Mouse (Mus musculus): ENCODE data around the gene Ahdc1.

Gene Ahdc1

DNA sequence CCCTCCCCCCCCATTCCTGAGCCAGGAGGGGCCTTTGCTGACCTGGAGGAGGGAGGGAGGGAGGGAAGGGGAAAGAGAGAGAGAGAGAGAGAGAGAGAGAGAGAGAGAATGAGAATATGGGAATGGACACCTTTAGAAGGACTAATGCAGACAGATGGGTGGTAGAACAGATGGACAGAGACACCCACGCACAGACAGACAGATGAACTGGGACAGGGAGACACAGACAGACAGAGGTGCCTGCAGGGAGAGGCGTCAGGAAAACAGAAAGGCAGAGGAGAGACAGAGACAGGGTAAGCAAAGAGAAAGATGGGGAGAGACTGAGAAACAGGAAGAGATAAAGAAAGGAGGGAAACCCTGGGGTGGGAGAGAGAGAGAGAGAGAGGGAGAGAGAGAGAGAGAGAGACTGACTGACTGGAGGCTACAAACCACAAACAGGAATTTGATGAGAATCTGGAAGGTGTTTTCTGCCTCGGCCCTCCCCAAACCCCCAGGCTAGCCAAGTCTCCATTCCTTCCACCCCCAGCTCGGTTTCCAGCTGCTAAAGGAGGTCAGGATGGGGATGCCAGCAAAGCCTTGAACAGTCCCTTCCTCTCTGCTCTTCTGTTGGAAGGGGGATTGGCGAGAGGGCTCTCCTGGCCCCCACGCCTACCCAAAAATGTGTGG, 6.7 kb downstream of the Ahdc1 start:
- no peak for DNase-seq (ENCODE audit: low spot score)

GRCm38 (mm10) chr4:133018263-133018798, 7.3 kb downstream of the Ahdc1 start:
- DNase-seq (ENCODE audit: low spot score) = no peak

GRCm38 (mm10) chr4:133020721-133021120, 9.7 kb downstream of the Ahdc1 start:
- DNase-seq (ENCODE audit: low spot score) = no peak

DNA sequence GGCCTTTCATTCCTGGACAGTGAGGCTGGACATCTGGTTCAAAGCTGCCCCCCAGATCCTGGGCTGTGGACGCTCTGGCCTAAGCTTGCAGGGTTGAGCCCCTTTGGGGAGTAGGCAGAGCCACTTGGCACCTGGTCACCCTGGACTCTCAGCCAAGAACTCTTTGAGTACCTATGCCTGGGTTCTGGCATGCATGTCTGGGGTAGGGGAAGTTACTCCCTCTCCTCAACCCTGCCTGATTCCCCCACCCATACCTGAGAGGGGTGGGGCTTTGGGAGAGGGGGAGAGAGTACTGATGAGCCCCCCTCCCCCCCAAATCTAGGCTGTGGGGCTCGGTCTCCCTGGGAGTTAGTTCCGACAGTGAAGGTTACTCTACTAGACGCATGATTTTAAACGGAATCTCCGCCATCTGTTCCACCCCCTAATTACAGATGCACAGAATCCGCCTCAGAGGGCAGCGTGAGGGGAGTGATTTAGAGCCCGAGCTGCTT, 10.2 kb downstream of the Ahdc1 start:
- no peak for DNase-seq (ENCODE audit: low spot score)

DNA sequence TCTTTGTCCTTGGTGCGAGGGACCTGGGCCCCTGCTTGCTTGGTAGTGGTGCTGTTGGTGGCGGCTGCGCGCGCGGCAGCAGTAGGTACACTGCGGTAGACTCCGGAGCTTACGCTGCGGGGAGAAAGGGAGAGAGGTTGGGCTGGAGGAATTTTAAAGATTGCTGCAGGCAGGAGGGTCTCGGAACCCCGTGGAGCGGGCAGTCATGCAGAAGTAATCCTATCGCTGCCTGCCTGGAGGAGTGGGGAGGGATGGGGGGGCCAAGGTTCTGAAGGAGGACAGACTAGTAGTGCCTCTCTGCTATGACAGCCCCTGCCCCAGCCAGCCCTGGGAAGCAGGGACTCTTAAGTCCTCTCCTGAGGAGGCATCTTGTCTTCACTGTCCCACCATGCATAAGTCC, 11.2 kb downstream of the Ahdc1 start:
- DNase-seq (ENCODE audit: low spot score) = no peak

GRCm38 (mm10) chr4:133022954-133023635, 12.0 kb downstream of the Ahdc1 start:
- no peak for DNase-seq (ENCODE audit: low spot score)

- no peak for DNase-seq (ENCODE audit: low spot score)
These were observed 12.6 kb downstream of the Ahdc1 start for GRCm38 (mm10) chr4:133023636-133024035.

DNA sequence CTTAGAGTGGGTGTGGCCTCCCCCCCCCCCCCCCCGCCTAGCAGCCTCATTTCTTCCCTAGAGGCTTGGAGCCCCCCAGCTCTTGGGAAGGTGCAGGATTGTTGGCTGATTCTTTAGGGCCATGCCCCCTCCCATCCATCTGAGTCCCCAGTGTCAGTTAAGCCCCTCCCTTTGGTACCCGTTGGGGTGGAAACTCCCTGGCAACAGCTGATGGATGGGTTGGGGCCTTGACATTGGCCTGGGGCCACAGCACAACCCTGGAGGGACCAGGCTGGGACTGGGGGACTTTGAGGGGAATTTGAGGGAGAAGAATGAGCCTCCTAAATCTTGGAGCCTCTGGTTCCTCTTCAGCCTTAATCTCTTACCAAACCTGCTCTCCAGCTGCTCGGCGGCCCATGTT, 13.3 kb downstream of the Ahdc1 start:
- DNase-seq (ENCODE audit: low spot score) = no peak

GRCm38 (mm10) chr4:133024969-133025685, 14.1 kb downstream of the Ahdc1 start:
- DNase-seq (ENCODE audit: low spot score) = no peak

- no peak for DNase-seq (ENCODE audit: low spot score)
These were observed 15.2 kb downstream of the Ahdc1 start for GRCm38 (mm10) chr4:133026272-133026671.

DNA sequence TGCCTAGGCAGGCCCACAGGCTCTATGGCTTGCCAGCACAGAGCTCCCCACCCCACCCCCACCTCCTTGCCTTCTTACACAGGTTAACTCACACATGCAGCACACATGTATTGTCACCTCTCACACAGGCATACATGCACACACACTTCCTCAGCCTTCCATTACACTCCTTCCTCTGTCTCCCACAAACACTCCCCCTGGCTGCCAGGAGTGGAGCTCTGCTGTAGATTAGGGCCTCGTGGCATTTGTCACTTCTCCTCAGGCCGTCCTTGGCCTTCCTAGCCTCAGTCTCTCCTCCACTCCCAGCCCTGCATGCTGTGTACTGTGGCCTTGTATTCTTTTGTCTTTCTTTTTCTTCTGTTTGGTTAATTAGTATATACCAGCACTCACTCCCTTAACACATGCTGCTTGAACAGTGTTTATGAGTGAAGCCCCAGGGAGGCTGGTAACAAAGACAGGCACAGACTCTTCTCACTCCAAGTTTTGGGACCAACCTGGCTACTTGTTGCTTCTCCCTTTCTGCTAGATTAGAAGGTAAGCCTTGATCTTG, 15.8 kb downstream of the Ahdc1 start:
- no peak for DNase-seq (ENCODE audit: low spot score)

DNA sequence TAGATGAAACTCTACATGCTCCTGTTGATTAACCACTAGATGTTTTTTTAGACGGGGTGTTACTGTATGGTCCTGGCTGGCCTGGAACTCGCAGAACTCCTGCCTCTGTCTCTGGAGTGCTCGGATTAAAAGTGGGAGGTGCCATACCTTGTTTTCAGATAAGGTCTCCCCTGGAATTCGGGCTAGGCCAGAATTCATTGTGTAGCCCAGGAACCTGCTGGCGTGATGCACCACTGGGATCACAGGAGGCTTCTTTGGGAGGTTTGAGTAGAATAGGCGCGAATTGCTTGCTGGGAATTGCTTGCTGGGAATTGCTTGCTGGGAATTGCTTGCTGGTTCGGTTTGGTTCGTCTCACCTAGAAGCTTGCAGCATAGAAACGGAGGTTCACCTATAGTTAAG, 16.7 kb downstream of the Ahdc1 start:
- no peak for DNase-seq (ENCODE audit: low spot score)

- no peak for DNase-seq (ENCODE audit: low spot score)
These were observed 17.1 kb downstream of the Ahdc1 start for GRCm38 (mm10) chr4:133028193-133028592.

DNA sequence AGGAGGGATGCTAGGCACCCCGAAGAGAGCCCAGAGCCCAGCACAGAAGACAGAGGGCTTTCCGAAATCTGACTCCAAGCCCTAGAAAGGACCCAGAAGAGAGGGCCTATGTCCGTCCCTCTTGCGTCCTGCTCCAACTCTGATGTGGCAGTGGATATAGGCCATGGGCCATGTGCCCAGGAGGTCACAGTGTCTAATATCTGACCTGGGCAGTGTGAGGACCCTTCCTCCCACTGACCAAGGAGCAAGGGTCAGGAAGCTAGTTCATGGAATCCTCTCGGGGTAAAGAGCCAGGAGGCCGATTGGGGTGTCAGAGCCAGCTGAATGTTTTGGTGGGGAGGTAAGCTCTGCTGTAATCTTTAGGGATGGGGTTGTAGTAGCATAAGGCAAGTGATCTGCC, 17.8 kb downstream of the Ahdc1 start:
- no peak for DNase-seq (ENCODE audit: low spot score)

DNA sequence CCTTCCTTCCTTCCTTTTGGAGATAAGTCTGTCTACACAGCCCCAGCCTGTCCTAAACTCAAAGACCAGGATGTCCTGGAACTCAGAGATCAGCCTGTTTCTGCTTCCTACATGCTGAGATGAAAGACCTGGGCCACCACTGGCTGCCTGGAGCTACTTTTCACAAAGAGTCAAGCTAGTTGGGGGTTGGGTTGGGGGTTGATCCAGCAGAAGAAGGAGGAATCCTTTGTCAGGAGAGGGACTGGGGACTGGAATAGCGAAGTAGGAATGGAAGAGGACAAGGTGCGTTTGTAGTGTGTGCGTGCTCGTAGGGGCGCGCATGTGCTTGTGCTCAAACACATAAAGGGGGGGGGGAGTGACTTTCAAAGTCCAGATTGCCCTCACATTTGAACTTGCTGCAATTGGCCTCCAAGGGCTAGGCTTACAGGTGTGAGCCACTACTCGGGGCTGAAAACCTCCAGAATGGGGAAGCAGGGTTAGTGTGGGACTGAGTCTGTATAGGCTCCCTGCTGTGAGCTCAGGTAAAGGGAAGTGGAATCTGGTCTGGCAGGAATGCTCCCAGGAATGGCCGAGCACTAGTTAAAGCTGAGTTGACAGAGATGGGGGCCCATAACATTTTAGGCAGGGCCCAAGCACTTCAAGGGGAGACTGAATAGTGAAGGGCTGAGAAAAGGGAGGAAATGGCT, 21.5 kb downstream of the Ahdc1 start:
- no peak for DNase-seq (ENCODE audit: low spot score)

- DNase-seq (ENCODE audit: low spot score) = no peak
These were observed 23.4 kb downstream of the Ahdc1 start for GRCm38 (mm10) chr4:133034478-133034877.

DNA sequence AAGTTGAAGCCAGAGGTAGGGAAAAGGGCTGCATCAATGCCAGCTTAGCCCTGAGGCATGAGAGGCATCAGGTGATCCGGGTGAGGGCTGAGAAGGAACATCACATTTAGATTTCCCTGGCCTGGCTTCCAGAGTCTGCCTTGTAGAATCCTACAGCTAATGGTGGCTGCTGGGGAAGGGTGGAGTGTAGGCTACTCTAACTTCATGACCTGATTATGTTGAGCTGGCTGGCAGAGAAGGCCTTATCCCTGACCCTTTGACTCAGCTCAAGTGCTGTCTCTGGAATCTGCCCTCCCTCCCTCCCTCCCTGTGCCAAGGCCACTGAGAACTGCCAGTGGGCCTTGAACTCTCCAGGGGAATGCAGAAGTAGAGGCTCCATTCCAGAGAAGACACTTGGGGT, 24.4 kb downstream of the Ahdc1 start:
- DNase-seq (ENCODE audit: low spot score) = no peak

- no peak for DNase-seq (ENCODE audit: low spot score)
These were observed 24.9 kb downstream of the Ahdc1 start for GRCm38 (mm10) chr4:133035946-133036345.

DNA sequence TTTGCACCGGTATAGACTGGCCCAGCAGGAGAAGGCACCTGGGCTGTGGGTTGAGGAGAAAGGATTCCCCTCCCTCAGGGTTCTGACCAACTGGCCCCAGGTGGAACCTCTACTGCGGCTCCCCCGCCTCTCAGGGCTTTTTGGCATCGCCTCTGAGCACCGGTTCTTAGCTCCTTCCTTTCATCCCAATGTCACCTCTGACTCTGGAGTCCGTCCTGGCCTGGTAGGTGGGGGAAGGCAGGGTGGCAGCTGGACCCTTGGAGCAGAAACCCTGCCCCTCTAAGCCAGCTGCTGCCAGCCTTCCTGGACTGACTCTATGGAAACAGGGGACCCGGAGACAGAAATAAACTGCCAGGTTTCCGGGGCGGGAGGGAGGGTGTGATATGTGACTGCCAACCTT, 26.2 kb downstream of the Ahdc1 start:
- DNase-seq (ENCODE audit: low spot score) = no peak

GRCm38 (mm10) chr4:133037798-133038197, 26.7 kb downstream of the Ahdc1 start:
- no peak for DNase-seq (ENCODE audit: low spot score)

DNA sequence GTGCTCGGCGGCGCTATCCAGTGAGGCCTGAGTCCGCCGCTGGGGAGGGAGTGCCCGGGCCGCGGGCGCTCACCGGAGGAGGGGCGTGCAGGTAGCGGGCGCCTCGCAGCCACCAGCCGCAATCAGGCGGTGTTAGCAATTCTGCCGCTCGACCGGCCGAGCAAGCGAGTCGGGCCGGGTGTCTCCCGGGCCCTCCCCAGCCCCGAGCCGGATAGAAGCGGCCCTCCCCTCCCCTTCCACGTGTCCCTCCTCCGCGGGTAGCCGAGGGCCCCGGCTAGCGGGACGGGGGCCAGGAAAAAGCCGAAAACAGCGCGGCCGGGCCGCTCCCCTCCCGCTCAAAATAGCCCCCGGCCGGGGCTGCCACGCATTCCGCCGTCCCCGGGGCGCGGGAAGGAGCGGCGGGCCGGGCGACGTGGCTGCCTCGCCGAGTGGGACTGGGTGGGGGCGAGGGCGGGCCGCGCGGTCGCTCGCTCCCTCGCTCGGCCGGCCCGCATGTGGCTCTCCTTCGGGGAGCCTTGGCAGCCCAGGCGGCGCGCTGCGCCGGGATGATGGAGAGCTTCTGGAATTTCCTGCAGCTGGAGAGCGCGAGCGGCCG, 27.6 kb downstream of the Ahdc1 start:
- DNase-seq (ENCODE audit: low spot score) = peak; percentile 75
